Mouse (Mus musculus) midbrain, embryonic 10.5 days (tissue): ENCODE data around the gene E130218I03Rik. TPM values are rescaled to one million over a fixed set of nuclear protein-coding genes. Genes with fewer than 3 reads are reported as not detected.

ENCODE experiments used
- DNase-seq: peaks from one replicate; pipeline ENCODE4 v3.0.0-alpha.2; 2017; ENCODE audit warnings: low spot score
- H3K27ac ChIP-seq: fragments of 300-500 bp; sonication (generic); replicated peaks from 2 replicates; pipeline ENCODE4 v1.5.1; 2016; ENCODE audit warnings: mild to moderate bottlenecking
- H3K27me3 ChIP-seq: fragments of 300-500 bp; sonication (generic); 2 replicates; pipeline ENCODE4 v1.6.1; 2016; ENCODE audit warnings: low read depth, mild to moderate bottlenecking; ENCODE audit not compliant: poor library complexity, severe bottlenecking
- H3K36me3 ChIP-seq: fragments of 300-500 bp; sonication (generic); 2 replicates; pipeline ENCODE4 v1.6.1; 2016; ENCODE audit warnings: mild to moderate bottlenecking, moderate library complexity
- H3K4me1 ChIP-seq: fragments of 300-500 bp; sonication (generic); 2 replicates; pipeline ENCODE4 v1.6.1; 2016
- H3K4me3 ChIP-seq: fragments of 300-500 bp; sonication (generic); 2 replicates; pipeline ENCODE4 v1.5.1; 2016; ENCODE audit warnings: mild to moderate bottlenecking, moderate library complexity
- H3K9me3 ChIP-seq: fragments of 300-500 bp; sonication (generic); replicated peaks from 2 replicates; pipeline ENCODE4 v1.6.1; 2016; ENCODE audit warnings: mild to moderate bottlenecking
- WGBS: fragments of 180-500 bp; shearing (Covaris S2); methylation state at CpG from one replicate; pipeline ENCODE4 v1.1.7; 2016; 5-methylcytosine and 5-hydroxymethylcytosine counted together
- polyA plus RNA-seq: library from polyadenylated mRNA; unstranded; fragments of >200 nt; fragmentation: Nextera tagmentation; extraction: Ambion mirVana; gene quantifications from 2 replicates; pipeline ENCODE4 v1.2.1, GENCODE M21; 2016

Gene E130218I03Rik
- polyA plus RNA-seq: 0.25 and 1.0 TPM in 2 replicates

GRCm38 (mm10) chr4:134243516-134244250 lies at the start of gene E130218I03Rik:
Gene E130218I03Rik, plus strand, starts transcription at chr4:134243662.
- no peak for DNase-seq
- H3K27me3 ChIP-seq: peaks cover 31% of the 10 kb centered on the region
- H3K27ac ChIP-seq: no peak within 1 kb of the TSS
- H3K9me3 ChIP-seq: no peaks in the 10 kb centered on the region
- H3K4me1 ChIP-seq: peaks cover 46% of the 10 kb centered on the region
- 93% methylated on average over 17 of the region's 17 CpGs for WGBS
- peaks cover 15% of the 10 kb centered on the region for H3K36me3 ChIP-seq
- peak within 1 kb of the TSS; percentile 88 for H3K4me3 ChIP-seq

GRCm38 (mm10) chr4:134199371-134199770 lies 44.1 kb upstream of the E130218I03Rik start:
- no peaks in the 10 kb centered on the region for H3K4me1 ChIP-seq
- H3K36me3 ChIP-seq: no peaks in the 10 kb centered on the region
- WGBS: 77% methylated on average over 2 of the region's 2 CpGs
- H3K9me3 ChIP-seq: no peaks in the 10 kb centered on the region
- H3K27ac ChIP-seq: no peak overlapping the region
- no peak for DNase-seq
- H3K4me3 ChIP-seq: no peak overlapping the region
- H3K27me3 ChIP-seq: no peaks in the 10 kb centered on the region

GRCm38 (mm10) chr4:134202904-134203303 lies 40.6 kb upstream of the E130218I03Rik start, which contains the start of gene Gm7534:
Gene Gm7534, minus strand, starts transcription at chr4:134203004.
- H3K4me1 ChIP-seq: peaks cover 5% of the 10 kb centered on the region; the same call in 1 of the 2 replicates
- H3K36me3 ChIP-seq: no peaks in the 10 kb centered on the region
- no peak for DNase-seq
- H3K9me3 ChIP-seq: no peaks in the 10 kb centered on the region
- 97% methylated on average over 4 of the region's 4 CpGs for WGBS
- no peak within 1 kb of the TSS for H3K4me3 ChIP-seq
- H3K27ac ChIP-seq: no peak within 1 kb of the TSS
- no peaks in the 10 kb centered on the region for H3K27me3 ChIP-seq

- WGBS: 91% methylated on average over 17 of the region's 17 CpGs
- Histone ChIP-seq H3K27me3 (no peaks in the 10 kb centered on the region), H3K9me3 (no peaks in the 10 kb centered on the region), H3K4me3 (no peak overlapping the region), H3K36me3 (no peaks in the 10 kb centered on the region), H3K27ac (no peak overlapping the region), H3K4me1 (peaks cover 5% of the 10 kb centered on the region; the same call in 1 of the 2 replicates)
- DNase-seq: no peak
Observed at GRCm38 (mm10) chr4:134203340-134203896, 40.0 kb upstream of the E130218I03Rik start.

GRCm38 (mm10) chr4:134206488-134207053 lies 36.9 kb upstream of the E130218I03Rik start:
- Histone ChIP-seq H3K36me3 (no peaks in the 10 kb centered on the region), H3K4me1 (peaks cover 5% of the 10 kb centered on the region; the same call in 1 of the 2 replicates), H3K4me3 (no peak overlapping the region), H3K9me3 (no peaks in the 10 kb centered on the region), H3K27me3 (no peaks in the 10 kb centered on the region), H3K27ac (no peak overlapping the region)
- WGBS: 68% methylated on average over 6 of the region's 6 CpGs
- DNase-seq: no peak

- Histone ChIP-seq H3K4me3 (no peak overlapping the region), H3K4me1 (peaks cover 5% of the 10 kb centered on the region), H3K36me3 (no peaks in the 10 kb centered on the region), H3K27ac (no peak overlapping the region), H3K27me3 (no peaks in the 10 kb centered on the region), H3K9me3 (no peaks in the 10 kb centered on the region)
- WGBS: 77% methylated on average over 11 of the region's 11 CpGs
- no peak for DNase-seq
Observed at GRCm38 (mm10) chr4:134222793-134223600, 20.5 kb upstream of the E130218I03Rik start.

GRCm38 (mm10) chr4:134227194-134227593 lies 16.3 kb upstream of the E130218I03Rik start, which contains the start of gene Catsper4:
Gene Catsper4, minus strand, starts transcription at chr4:134227383.
- WGBS: 73% methylated on average over 8 of the region's 8 CpGs
- no peaks in the 10 kb centered on the region for H3K27me3 ChIP-seq
- no peak within 1 kb of the TSS for H3K4me3 ChIP-seq
- no peaks in the 10 kb centered on the region for H3K36me3 ChIP-seq
- no peak for DNase-seq
- H3K4me1 ChIP-seq: peaks cover 18% of the 10 kb centered on the region
- H3K27ac ChIP-seq: no peak within 1 kb of the TSS
- no peaks in the 10 kb centered on the region for H3K9me3 ChIP-seq

- no peaks in the 10 kb centered on the region for H3K36me3 ChIP-seq
- no peak for DNase-seq
- H3K4me3 ChIP-seq: no peak overlapping the region
- 0 out of 2 replicates have a peak, but pooled peaks cover 5% of the 10 kb centered on the region for H3K27me3 ChIP-seq
- no peaks in the 10 kb centered on the region for H3K9me3 ChIP-seq
- H3K4me1 ChIP-seq: peaks cover 19% of the 10 kb centered on the region
- H3K27ac ChIP-seq: no peak overlapping the region
- 44% methylated on average over 8 of the region's 8 CpGs for WGBS
Observed at GRCm38 (mm10) chr4:134230431-134230830, 13.0 kb upstream of the E130218I03Rik start.

GRCm38 (mm10) chr4:134234876-134235275 lies 8.6 kb upstream of the E130218I03Rik start:
- WGBS: 91% methylated on average over 5 of the region's 5 CpGs
- Histone ChIP-seq H3K36me3 (no peaks in the 10 kb centered on the region), H3K4me1 (peaks cover 16% of the 10 kb centered on the region), H3K27me3 (peaks cover 41% of the 10 kb centered on the region), H3K4me3 (no peak overlapping the region), H3K9me3 (no peaks in the 10 kb centered on the region), H3K27ac (no peak overlapping the region)
- DNase-seq: no peak

GRCm38 (mm10) chr4:134237582-134238278 lies 5.7 kb upstream of the E130218I03Rik start:
- Histone ChIP-seq H3K9me3 (no peaks in the 10 kb centered on the region), H3K27ac (no peak overlapping the region), H3K4me1 (peaks cover 11% of the 10 kb centered on the region), H3K4me3 (peak overlapping the region; percentile 30), H3K27me3 (peaks cover 41% of the 10 kb centered on the region), H3K36me3 (no peaks in the 10 kb centered on the region)
- DNase-seq: no peak
- WGBS: 21% methylated on average over 19 of the region's 19 CpGs

- 4% methylated on average over 18 of the region's 18 CpGs for WGBS
- no peaks in the 10 kb centered on the region for H3K9me3 ChIP-seq
- DNase-seq: no peak
- H3K36me3 ChIP-seq: peaks cover 5% of the 10 kb centered on the region; the same call in 1 of the 2 replicates
- peaks cover 41% of the 10 kb centered on the region for H3K27me3 ChIP-seq
- no peak within 1 kb of the TSS for H3K27ac ChIP-seq
- H3K4me3 ChIP-seq: peak within 1 kb of the TSS; percentile 30
- H3K4me1 ChIP-seq: peaks cover 10% of the 10 kb centered on the region
Observed at GRCm38 (mm10) chr4:134238279-134238651, 5.2 kb upstream of the E130218I03Rik start, which contains the start of gene Cnksr1. Gene Cnksr1, minus strand, starts transcription at chr4:134238399.

- 15% methylated on average over 10 of the region's 10 CpGs for WGBS
- H3K27ac ChIP-seq: no peak overlapping the region
- no peak for DNase-seq
- H3K4me1 ChIP-seq: peaks cover 13% of the 10 kb centered on the region
- peak overlapping the region; percentile 30 for H3K4me3 ChIP-seq
- H3K9me3 ChIP-seq: no peaks in the 10 kb centered on the region
- H3K36me3 ChIP-seq: peaks cover 9% of the 10 kb centered on the region
- peaks cover 36% of the 10 kb centered on the region for H3K27me3 ChIP-seq
Observed at GRCm38 (mm10) chr4:134238686-134239085, 4.8 kb upstream of the E130218I03Rik start.
